Mouse (Mus musculus) natural killer cell, adult 2 months (primary cell): ENCODE measurements around the gene Rbm33.

Experiments used
- DNase-seq, 2 experiments: peaks; one replicate each; pipeline ENCODE4 v3.0.0; 2022; ENCODE audit warnings: low spot score in 2 of 2

The Rbm33 gene

DNA sequence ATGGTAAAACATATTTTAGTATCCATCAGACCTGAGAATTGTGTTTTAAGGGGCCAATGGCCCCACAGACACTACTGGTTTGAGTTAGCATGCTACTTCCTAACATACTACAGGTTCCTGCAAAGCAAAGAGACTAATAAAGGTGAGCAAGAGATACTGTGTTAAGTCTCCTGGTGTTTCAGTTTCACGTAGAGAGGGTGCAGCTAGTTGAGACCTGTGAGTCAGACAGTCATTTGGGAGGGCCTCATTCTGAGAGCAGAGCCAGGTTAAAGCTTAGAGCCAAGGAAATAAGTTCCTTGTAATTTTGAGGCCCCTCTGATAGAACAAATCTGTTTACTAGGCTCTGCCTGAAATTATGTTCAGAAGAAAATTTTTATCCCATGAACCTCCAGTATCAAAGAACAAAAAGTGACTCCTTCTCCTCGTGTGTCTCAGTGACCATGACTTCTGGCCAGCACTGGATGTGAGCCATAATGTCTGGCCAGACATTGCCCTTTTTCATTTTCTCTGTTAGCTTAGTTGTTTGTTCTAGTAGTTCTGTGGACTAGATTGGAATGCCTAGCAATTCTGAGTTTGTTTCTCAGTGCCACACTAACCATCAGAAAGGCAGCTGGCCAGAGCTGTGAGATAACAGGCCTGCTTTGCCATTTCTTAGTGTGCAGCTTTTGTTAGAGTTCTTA lies 95.2 kb downstream of the Rbm33 start:
- DNase-seq: no peak

- DNase-seq: no peak
Observed at GRCm38 (mm10) chr5:28413533-28413932, 96.6 kb downstream of the Rbm33 start.

- DNase-seq: no peak
Observed at GRCm38 (mm10) chr5:28414076-28414475, 97.2 kb downstream of the Rbm33 start.

DNA sequence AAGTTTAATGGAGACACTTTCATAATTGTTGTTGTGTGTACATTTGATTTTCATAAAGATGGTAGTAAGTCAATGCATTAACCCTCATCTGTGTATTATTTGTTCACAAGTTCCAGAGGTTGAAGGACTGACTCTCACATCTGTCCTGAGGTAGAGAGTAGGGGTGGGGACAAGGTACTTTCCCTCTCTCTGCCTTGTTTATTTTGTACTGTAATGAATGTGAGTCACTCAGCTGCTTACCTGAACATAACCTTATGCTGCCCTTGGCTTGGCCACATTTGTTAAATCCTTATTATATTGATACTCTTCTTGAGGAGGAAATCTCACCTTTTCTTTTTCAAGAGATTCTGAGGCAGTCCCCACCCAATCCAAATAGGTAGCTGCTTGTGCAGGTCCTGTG lies 99.1 kb downstream of the Rbm33 start:
- DNase-seq: no peak

- DNase-seq: no peak
Observed at GRCm38 (mm10) chr5:28418734-28419133, 101.8 kb downstream of the Rbm33 start.

DNA sequence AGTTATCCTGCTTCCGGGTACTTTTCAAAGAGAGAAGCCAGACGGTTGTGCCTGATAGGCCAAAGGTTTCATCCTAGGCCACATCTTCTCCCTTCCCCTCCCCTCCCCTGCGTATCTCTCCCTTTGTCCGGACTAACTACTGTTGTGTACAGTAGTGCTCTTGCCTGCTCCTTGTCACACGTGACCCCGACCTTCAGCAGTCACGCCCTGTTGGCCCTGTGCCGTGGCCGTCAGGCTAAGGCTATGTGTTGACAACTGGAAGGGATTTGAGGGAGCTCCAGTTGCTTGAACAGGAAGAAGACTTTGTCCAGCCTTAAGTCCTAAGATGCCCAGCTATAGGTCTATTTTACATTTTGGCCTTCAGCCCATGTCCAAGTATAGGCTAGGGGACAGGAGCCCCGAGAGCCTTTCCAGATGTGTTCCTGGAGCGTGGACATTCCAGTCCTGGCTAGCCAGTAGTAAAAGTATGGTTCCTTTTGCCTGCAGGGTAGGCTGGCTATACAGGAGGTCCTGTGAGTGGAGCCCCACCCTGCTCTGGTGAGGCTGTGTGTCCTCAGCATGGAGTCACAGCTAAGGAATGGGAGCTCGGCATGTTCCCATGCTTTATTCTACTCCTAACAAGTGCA lies 102.8 kb downstream of the Rbm33 start:
- no peak for DNase-seq

- DNase-seq: no peak
Observed at GRCm38 (mm10) chr5:28423781-28424180, 106.9 kb downstream of the Rbm33 start.

DNA sequence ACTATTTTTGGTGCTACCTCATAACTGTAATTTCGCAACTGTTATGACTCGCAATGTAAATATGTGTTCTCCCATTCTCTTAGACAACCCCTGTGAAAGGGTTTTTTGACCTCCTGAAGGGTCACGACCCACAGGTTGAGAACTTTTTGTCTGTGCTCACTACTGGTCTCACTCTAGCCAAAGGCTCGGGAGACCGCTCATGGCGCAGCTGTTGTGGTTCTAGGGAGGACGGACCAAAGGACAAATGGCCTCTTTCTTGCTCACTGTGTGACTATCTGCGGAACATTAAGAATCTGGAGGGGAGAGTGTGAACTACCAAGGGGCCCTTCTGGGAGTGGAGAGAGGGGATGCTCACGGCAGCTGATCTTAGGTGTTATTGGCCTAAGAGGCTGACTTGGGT lies 109.0 kb downstream of the Rbm33 start:
- DNase-seq: no peak

DNA sequence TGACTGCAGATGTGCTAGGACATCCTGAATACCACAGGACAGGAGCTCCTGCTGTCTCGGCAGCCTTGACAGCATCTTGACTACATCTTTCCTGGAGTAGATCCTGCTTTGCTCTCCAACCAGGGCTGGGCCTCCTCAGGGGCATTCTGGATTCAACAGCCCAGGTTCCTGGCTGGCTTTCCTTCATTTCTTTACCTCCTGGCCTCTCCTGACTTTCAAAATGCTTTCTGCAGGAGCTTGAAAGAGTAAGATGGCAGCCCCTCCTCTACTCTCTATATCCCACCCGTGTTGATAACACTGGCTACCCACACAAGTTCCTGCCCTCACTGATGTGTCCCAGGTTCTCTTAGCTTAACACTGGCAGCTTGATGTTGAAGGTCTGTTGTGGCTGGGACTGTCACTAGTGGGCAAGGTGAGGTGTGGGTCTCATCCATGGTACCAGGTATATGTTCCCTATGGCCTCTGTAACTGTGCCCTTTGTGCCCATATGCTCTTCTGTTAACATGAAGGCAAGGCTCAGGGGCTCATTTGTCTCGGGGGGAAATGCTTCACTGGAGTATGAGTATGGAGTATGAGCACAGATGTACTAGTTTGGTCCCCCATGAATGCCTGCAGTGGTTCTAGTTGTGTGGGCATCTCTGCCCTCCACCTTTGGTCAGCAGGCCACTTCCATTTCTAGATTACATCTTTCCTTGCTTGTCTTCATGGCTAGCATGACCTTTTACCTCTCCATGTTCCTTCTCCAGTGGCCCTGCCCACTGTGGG lies 133.4 kb downstream of the Rbm33 start:
- DNase-seq: no peak

DNA sequence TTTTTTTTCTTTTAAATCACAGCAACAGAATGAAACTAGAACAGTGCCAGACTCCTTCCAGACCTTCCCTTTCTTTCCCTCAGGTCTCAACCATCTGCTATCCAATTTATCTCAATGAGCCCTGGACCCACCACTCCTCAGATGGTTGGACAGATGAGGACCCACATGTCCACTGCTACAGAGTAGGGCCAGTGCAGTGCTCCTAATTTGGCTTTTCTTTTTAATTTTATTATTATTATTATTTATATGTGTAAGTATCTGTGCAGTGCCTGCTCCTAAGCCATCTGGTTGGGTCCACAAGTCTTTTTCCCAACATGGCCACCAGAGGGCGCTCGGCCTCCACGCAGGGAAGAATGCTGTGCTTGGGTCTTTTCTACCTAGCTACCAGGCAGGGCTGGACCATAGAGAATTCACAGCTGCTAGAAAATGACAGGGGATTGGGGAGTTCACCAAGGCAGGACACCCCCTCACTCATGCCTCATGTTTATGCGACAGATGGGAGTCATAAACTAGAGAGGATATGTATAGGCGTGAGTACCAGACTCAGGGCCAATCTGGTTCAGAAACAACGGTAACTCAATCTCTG lies 134.2 kb downstream of the Rbm33 start:
- peak; percentile 28 to 50 for DNase-seq

DNA sequence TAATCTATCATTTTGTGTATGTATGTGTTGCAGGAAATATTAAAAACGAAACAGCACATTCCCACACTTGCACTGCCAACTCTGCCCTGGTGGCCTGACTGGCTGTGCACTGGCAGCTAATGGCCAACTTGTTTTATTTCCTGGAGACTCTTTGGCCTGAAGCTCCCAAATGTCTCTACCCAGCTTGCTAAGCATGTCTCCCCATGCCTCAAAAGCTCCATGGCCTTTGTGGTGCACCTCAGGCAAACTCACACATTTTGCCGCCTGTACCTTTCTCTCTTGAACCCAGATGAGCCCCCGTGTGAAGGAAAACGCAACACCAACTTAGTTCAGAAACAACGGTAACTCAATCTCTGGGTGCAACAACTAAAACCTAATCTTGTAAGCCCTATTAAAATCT lies 136.2 kb downstream of the Rbm33 start:
- DNase-seq: no peak

DNA sequence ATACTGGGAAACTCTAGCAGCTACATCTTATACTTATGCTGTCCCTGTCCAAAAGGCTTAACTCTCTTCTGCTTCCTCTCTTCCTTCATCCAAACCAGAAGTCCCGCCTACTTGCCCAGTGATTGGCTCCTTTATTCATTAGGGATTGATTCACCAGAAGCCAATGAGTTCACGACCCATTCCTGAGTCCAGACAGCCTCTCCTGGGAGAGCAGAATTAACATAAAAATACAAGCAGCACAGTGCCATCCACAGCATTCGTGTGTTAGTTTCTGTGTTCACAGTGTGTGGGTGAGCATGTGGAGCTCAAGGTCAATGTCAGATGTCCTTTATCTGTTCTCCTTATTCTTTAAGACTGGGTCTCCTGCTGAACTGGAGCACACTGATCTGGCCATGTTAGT lies 136.6 kb downstream of the Rbm33 start:
- DNase-seq: no peak

DNA sequence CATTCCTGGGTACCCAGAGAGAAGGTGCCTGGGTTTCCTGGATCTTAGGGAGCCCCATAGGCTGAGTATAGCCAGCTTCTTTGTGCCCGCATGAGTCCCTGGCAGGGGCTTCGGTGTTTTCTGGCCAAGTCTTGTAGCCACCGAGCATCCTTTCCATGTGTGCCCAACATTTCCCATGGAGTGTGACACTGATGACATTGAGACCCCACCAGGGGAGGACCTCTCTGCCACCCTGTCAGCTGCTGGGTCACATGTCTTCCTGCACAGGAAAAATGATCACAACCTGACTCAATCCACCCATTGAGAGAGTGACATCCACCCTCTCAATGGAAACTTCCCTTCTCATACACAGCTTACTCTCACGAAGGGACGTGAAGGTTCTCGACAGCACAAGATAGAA lies 137.6 kb downstream of the Rbm33 start:
- no peak for DNase-seq

DNA sequence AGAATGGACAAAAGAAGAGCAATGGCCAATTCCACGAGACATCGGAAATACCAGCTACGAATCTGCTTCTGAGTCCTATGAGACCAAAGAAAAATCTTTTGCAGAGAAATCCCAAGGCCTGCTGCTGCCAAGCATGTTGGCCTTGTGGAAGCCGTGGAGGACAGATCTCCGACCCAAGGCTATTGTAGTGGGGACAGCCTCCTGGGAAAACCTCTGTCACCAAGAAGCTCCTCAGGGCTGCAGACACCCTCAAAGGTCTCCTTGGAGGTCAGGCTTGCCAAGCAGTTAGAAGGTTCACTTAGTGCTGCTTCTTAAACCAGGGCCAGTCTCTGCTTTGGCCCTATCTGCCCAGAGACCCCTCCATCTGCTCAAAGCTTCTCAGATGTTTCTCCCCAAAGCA lies 138.8 kb downstream of the Rbm33 start:
- no peak for DNase-seq

- DNase-seq: no peak
Observed at GRCm38 (mm10) chr5:28456366-28456765, 139.4 kb downstream of the Rbm33 start.

DNA sequence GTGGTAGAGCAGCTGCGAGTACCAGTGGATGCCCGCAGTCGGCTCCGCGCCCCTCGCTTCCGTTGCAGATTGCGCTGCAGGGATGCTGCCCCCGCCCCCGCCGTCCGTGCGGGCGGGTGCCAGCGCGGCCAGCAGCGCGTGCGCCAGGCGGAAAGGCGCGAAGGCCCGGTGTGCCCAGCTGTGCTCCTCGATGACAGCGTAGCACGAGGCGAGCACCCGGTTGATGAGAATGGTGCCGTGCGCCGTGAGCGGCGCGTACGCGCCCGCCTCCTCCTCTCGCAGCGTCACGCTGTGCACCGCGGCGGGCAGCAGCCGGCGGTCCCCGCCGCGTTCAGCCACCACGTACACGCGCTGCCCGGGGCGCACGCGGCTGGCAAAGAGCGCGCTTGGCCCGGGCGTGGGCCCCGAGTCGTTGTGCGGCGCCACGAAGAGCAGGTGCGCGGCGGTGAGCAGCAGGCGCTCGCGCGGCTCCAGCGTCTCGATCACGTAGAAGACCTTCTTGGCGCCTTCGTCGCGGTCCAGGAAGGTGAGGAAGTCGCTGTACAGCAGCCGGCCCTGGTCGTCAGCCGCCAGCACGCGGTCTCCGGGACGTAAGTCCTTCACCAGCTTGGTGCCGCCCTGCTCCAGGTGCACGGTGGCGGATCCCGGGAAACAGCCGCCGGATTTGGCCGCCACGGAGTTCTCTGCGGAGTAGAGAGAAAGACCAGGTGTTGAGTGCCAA lies 141.2 kb downstream of the Rbm33 start:
- no peak for DNase-seq

DNA sequence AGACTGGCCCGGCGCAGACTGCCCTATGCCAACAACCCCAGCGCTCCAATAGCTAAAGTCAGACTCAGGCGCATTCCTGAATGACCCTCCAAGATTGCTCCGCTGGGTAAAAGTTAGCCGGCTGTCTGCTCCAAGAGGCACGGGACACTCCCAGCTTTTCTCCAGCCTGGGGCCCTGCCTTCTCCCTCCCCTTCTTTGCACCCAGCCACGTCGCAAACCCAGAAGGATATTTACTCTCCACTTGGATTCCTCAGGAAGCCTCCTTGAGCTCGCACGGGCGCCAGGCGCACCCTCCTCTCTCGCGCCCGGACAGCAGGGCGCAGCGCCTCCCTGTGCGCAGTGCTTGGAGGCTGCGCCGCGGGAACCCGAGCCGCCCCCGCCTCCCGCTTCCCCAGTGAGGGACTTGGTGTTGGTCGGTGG lies 141.9 kb downstream of the Rbm33 start:
- no peak for DNase-seq

- no peak for DNase-seq
Observed at GRCm38 (mm10) chr5:28459456-28460225, 142.7 kb downstream of the Rbm33 start.

- no peak for DNase-seq
Observed at GRCm38 (mm10) chr5:28460556-28461350, 143.8 kb downstream of the Rbm33 start.

DNA sequence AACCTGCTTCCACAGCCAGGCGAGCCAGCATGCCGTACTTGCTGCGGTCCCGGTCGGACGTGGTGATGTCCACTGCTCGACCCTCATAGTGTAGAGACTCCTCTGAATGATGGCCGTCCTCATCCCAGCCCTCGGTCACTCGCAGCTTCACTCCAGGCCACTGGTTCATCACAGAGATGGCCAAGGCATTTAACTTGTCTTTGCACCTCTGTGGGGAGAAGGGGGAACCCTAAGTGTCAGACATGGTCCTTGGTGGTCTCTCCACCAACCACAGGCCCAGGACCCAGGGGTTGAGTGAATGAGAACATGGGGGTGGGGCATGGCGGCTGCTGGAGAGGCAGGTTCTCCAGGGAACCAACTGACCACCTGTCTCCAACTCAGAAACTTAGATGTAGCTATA lies 144.5 kb downstream of the Rbm33 start:
- no peak for DNase-seq
